Mouse (Mus musculus) T-helper 17 cell (primary cell): ENCODE measurements around the gene Hypm.

Experiments
- in situ Hi-C, 2 experiments: fragments of 300-600 bp; cut with MboI, MseI; formaldehyde crosslinking; loops; 1 replicate in 1 of 2; 2 replicates in 1 of 2; pipeline ENCODE4 v1.15.1; 2025; ENCODE audit warnings: high pct_unique_total_duplicates in 2 of 2

Hypm gene

GRCm38 (mm10) chrX:9846628-9847027, at the start of gene Hypm:
Gene Hypm, plus strand, starts transcription at chrX:9846928.
- in situ Hi-C loops, result no loop called here

- in situ Hi-C loops, result no loop called here
Observed at GRCm38 (mm10) chrX:9810101-9810500, 36.6 kb upstream of the Hypm start.

DNA sequence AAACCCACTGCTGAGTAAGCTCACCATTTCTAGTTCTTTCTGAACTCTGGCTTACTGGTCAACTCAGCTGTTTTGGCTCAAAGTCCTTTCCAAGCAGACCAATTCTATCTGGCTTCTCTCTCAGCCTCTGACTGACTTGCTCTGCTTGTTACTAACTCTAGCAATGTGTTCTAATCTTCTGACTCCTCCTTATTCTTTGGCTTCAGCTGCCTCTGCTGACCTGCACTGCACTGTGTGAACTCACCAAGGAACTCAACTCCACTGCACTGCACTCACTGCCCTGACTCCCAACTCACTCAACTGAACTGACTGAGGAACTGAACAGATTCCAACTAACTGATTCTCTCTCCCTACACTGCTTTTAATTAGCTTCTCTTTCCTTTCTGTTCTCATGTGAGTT, 34.3 kb upstream of the Hypm start:
- in situ Hi-C loops, result no loop called here

DNA sequence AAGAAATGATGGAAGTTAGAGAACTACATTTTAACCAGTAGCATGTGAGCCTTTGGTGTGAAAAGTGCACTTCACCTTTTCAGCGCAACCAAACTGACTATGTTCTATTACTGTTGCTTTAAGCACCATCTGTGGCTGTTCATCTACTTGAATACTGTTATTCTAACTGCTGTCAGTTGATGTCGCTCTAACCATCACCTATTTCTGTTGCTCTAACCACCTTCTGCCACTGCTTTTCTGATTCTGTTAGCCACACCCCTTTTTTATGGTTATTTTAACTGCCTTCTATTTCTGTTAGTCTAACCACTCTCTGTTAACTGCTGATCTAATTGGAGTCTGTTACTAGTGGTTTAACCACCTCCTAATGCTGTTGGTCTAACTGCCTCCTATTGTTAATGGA, 11.9 kb upstream of the Hypm start:
- in situ Hi-C loops, result loop anchor here in 1 of 2 experiments (10.0 kb wide), 1 partner anchor 1540 kb away; no protein-coding TSS in a partner anchor

DNA sequence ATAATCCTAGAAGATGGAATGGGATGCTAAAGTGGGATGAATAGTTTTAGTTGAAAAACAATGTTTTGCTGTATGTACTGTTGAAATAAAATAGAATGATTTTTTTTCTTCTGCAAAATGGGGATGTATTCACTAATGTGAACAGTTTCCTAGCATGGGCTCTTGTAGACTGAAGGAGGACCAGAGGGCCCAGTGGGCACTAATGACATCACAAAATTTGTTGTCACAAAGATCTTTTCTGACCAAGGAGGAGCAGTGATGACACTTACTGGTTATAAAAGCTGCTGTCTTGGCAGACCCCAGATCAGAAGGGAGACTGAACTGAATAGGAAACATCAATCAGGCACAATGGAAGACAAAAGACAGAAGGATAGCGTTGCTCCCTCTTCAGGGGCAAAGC, 2.7 kb downstream of the Hypm start, which contains the start of gene H2al3:
TSS of gene H2al3 (plus strand) at position 301 of the 400 bp plus-strand sequence.
- in situ Hi-C loops, result no loop called here

DNA sequence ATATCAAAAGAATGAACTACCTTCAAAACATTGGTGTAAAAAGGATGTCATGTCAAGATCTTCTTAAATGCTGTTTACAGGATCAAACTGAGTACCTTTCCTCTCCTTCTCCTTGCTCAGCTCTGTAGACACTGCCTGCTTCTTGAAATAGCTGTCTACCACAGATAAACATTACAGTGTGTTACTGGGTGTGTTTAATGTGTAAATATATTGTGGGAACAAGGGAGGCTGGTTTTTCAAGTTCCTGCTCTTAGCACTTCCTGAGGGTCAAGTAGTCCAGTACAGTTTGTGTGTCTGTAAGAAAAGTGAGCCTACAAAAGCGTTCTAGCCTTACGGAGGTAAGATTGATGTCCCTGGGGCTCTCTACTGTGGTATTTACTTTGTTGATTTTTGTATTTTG, 15.1 kb downstream of the Hypm start:
- in situ Hi-C loops, result no loop called here

- in situ Hi-C loops, result no loop called here
Observed at GRCm38 (mm10) chrX:9875519-9875918, 28.8 kb downstream of the Hypm start.

GRCm38 (mm10) chrX:9885322-9885721, 38.6 kb downstream of the Hypm start, which contains the start of gene Sytl5:
Gene Sytl5, plus strand, starts transcription at chrX:9885622.
- in situ Hi-C loops, result no loop called here
